Mouse (Mus musculus): ENCODE data around the gene Gdpd5.

Gene Gdpd5

GRCm38 (mm10) chr7:99381214-99382087 is at the start of gene Gdpd5:
Gdpd5 (plus strand) TSS chr7:99381414.
- peak; percentile 97 to 99 for DNase-seq

- peak; percentile 55 to 66 for DNase-seq
Observed at GRCm38 (mm10) chr7:99332774-99333480, 48.3 kb upstream of the Gdpd5 start.

- no peak for DNase-seq
Observed at GRCm38 (mm10) chr7:99340736-99341135, 40.5 kb upstream of the Gdpd5 start.

GRCm38 (mm10) chr7:99343577-99343976 is 37.6 kb upstream of the Gdpd5 start:
- no peak for DNase-seq

DNA sequence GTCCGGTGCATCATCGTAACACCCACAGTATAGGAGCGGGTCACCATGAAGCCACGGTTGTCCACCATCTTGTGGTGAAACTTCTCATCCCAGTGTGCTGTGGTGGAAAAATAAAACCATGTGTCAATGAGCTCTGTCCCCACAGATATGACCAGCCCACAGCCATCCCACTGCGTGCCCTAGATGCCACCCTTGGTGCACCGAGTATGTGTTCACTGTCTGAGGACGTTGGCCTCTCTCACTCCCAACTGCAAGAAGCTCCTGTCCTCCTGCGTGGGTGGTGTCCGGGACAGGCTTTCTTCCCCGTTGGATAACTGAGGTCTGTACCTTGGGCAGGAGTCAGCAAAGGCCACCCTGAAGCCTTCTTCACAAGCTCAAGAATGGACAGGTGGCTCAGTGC is 33.9 kb upstream of the Gdpd5 start:
- DNase-seq, result no peak

DNA sequence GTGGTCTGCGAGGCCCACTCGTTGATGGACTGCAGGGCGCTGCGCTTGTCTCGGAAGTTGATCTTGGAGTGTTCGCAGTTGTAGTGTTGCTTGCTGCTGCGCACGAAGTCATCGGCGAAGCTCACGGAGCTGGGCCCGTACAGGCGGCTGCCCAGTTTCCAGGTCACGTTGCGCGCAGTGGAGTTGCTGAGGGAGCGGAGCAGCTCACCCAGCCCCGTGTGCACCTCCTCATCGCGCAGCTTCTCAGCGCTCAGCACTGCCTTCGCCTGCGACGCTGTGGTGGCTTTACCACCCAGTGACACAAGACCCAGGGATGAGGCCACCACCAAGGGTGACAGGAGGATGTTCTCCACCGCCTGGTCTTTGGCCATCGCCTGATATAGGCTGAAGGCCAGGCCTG is 32.3 kb upstream of the Gdpd5 start:
- no peak for DNase-seq

- DNase-seq, result no peak
Observed at GRCm38 (mm10) chr7:99349782-99350720, 31.2 kb upstream of the Gdpd5 start.

DNA sequence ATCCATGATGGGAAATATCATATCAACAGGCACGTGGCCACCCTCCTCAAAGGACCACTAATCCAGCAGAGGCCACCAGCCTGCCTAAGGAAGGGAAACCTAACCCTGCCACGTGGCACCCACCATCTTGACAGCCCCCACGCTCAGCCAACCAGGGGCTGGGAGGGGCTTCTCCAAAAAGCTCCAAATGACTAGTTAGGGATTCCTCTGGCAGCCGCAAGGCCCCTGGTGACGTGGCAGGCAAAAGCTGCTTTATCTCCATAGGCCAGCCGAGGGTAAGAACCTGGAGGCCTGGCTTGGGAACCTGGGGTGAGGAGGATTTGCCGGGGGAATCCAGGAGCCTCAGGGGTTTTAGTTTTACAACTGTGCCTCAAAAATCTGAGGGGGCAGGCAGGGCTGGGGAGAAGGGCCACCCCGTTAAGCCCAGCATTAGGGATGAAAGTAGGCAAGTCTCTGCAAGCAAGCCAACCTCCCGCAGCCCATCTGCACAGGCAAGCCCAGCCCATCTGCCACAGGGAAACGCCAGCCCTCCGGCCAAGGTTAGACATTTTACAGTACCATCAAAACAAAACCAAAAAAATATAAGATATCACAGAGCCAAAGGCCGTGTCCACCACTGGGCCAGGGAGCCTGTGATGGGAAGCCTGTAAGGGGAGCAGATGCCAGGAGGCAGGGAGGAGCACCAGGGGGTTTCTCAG is 30.0 kb upstream of the Gdpd5 start:
- DNase-seq, result no peak

DNA sequence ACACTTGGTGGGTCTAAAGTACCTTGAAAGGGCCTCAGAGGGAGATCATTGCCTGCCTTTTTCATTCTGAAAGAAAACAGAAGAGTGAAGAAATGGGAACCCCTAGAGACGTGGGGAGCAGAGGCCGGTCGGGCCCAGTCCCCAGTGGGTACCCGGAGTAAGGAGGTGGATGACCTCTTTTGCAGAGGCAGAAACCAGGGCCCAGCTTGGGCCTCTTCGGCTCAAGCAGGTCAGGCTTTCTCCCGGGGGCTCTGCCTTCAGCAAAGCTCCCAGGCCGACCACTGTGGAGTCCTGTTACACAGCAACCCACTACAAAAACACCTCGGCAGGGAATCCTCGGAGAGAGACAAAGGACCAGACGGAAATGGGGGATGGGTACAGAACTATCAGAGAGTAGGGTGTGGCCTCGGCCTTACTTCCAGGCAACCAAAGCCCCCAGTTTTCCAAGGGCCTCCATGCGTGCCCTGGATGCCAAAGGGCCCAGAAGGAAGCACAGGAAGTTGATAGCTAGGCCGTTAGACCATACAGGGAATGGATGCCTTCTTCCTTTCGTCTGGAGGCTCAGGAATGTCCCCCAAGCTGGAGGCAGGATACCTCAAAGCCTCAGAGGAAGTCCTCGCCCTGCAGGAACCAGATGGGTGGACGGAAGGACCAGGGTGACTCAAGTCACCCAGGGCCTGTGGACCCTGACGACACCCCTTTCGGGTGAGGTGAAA is 29.3 kb upstream of the Gdpd5 start:
- no peak for DNase-seq

- no peak for DNase-seq
Observed at GRCm38 (mm10) chr7:99352526-99353400, 28.5 kb upstream of the Gdpd5 start, which contains the start of gene Serpinh1. Serpinh1 (minus strand) TSS chr7:99353239.

DNA sequence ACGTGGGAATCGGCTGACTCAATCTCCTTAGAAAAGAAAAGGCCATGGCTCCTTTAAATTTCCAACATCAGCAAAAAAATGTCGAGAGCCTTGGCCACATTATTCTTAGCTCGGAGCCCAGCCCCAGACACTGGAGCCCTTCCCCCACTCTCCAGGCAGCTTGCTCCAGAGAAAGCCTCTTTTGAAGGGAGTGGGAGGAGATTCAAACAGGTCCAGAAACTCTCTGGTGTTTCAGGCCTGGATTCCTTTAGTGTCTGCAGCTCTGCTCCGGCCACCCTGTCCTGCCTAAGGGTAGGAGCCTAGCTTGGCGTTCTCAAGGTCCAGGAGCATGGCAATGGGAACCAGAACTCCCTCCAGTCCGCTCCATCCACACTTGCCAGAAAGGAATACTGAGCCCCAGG is 25.5 kb upstream of the Gdpd5 start:
- no peak for DNase-seq

DNA sequence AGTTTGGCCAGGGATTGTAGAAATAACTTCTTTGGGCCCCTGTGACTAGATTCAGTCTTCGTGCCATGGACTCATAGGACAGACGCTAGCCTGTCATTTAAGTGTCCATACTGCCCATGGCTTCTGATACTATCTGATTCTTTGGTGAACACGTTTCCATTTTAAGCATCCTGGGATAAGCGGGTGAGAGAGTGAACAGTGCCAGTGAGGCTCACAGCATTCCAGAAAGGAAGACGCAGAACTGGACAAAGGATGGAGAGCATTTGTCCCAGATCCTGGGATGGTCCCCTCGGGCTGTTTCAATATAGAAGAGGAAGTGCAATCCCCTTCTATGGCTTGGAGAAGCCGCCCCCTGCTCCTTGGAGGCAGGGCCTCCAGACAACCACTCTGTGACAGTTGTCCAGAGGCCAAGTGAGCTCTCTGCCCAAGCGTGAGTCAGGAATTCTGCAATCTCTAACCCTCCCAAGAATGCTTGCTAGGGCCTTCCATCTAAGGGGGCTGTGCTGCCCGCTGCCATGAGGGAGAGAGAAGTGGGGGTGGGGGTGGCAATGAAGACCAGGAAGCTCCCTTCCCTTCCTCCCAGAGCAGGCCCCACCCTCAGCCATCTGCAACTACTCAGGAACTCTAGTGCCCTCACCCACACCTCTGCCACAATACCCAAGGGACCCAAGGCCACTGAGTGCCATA is 24.8 kb upstream of the Gdpd5 start:
- no peak for DNase-seq

GRCm38 (mm10) chr7:99357201-99357600 is 24.0 kb upstream of the Gdpd5 start:
- DNase-seq, result no peak

- DNase-seq, result no peak
Observed at GRCm38 (mm10) chr7:99358371-99358770, 22.8 kb upstream of the Gdpd5 start.

GRCm38 (mm10) chr7:99360021-99360802 is 21.0 kb upstream of the Gdpd5 start:
- peak in 1 of 2 experiments; percentile 14 for DNase-seq

DNA sequence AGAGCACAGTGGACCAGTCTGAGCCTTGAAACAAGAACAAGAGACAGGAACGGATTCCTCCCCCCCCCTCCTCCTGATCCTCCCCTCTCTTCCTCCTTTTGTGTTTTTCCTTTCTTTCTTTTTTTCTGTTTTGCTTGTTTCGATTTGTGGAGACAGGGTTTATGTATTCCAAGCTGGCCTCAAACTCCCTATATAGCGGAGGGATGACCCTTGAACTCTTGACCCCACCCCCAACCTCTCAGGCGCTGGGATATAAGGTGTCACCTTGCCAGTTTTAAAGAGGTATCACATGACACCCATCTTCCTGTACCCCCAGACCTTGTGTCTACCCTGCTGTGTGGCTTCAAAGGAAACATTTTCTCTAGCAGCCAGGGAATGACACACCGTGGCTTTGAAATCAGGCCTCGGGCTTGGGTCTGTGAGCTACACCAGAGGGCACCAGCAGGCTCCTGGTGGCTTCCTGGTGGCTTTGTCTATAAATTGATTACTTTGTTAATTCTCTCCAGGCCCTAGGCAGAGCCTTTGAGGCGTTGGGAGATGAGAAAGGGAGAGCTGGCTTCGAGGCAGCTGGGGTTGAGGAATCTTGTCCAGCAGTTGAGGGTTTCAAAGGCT is 20.3 kb upstream of the Gdpd5 start:
- DNase-seq, result no peak

DNA sequence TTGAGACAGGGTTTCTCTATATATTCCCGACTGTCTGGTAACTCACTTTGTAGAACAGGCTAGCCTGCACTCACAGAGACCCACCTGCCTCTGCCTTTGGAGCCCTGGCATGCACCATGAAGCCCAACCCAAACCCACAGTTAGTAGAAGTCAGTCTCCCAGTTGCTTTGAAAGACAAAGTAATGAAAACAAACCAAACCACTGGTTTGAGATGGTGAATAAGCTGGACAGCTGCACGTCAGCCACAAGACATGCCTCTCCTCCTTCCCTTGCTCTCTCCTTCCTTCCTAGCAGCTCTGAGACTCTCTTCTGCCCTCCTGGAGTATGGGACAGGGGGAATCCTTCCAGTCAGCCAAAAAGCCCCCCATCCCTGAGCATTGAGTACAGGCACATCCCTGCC is 19.1 kb upstream of the Gdpd5 start:
- no peak for DNase-seq

- peak; percentile 26 to 29 for DNase-seq
Observed at GRCm38 (mm10) chr7:99365069-99365468, 16.1 kb upstream of the Gdpd5 start.

GRCm38 (mm10) chr7:99366716-99367115 is 14.5 kb upstream of the Gdpd5 start:
- no peak for DNase-seq

Data from thymus, postnatal 36 days (tissue).